Mouse (Mus musculus): Measurements from ENCODE around the gene Slc30a1. TPM values are rescaled to one million over a fixed set of nuclear protein-coding genes. Genes with fewer than 3 reads are reported as not detected.

Gene Slc30a1
- polyA plus RNA-seq (2012; rRNA removed) = 21.5 and 35.3 TPM in 2 replicates

GRCm38 (mm10) chr1:191906571-191907430, at the start of gene Slc30a1:
Slc30a1 (plus strand) TSS chr1:191906767.

Other genes with a start within 250 kb of the Slc30a1 start
- gene Lpgat1, start 188.9 kb upstream of the Slc30a1 start, polyA plus RNA-seq (2012; rRNA removed) = 21.6 and 22.3 TPM in 2 replicates
- gene Nek2, start 85.3 kb upstream of the Slc30a1 start, polyA plus RNA-seq (2012; rRNA removed) = 4.4 and 4.6 TPM in 2 replicates
- 0.97 and 1.2 TPM in 2 replicates for gene Rd3, start 70.6 kb downstream of the Slc30a1 start, polyA plus RNA-seq (2012; rRNA removed)
- gene Traf5, start 185.8 kb downstream of the Slc30a1 start, polyA plus RNA-seq (2012; rRNA removed) = 16.3 and 21.0 TPM in 2 replicates
- gene Rcor3, start 231.3 kb downstream of the Slc30a1 start, polyA plus RNA-seq (2012; rRNA removed) = 40.7 and 75.9 TPM in 2 replicates

All from ovary, adult 2 months (tissue).